Mouse (Mus musculus): ENCODE data around the gene Mansc1. TPM values are rescaled to one million over a fixed set of nuclear protein-coding genes. Genes with fewer than 3 reads are reported as not detected.
A peak's percentile ranks its signal among the peaks of the same experiment; 100 is the strongest.

Gene Mansc1
- polyA plus RNA-seq, 1 experiment from 2014 or later, result 0.87 TPM

DNA sequence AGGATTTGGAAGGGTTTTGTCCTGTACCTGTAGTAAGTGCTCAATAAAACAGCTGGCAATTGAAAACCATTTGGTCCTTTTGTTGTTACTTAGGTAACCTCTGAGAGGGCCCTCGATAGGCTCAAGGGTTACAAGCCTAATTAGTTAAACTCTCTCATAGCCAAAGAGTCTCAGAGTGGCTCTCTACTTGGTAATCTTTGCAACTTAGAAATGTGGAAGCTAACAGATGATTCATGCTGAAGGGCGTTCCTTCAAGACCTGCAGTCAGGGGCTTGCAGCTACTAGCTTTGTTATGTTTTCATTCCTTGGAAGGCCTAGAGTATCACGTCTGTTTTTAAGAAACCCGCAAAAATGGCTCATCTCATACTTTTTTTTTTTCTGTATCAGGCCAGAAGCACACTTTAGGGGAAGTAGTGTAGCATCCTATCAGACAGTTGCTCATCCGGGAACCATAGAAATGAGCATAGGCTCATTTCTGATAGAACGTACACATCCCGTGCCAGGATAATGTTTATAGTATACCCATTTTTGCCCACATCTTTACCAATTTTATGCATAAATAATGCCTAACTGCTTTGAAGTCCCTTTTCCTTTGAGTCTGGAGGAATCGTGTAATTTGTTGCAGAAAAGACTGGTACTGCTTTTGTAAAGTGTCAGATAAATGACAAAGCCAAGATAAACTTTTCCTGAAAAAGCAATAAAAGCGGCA, 9.6 kb upstream of the Mansc1 start:
- Histone ChIP-seq H3K9ac (ENCODE audit: low read length) (peak overlapping the region; percentile 89; the same call in 1 of the 2 replicates), H3K4me3 (ENCODE audit: low read depth, low read length) (peak overlapping the region; percentile 83), H3K4me1 (ENCODE audit: control insufficient read depth, insufficient read depth, low read length) (peaks cover 2% of the 10 kb centered on the region; the same call in 1 of the 2 replicates), H3K9me3 (ENCODE audit: control insufficient read depth, low read length) (no peaks in the 10 kb centered on the region), H3K36me3 (ENCODE audit: control insufficient read depth, insufficient read depth, low read length) (no peaks in the 10 kb centered on the region), H3K27me3 (ENCODE audit: control insufficient read depth, insufficient read depth, low read length) (no peaks in the 10 kb centered on the region), H3K4me2 (peak overlapping the region; percentile 78), H3K27ac (ENCODE audit: low read depth, low read length) (no peak overlapping the region)
- ATAC-seq (ENCODE audit: low FRiP score) (no peak), DNase-seq (ENCODE audit: low spot score, missing footprints) (no peak)
- 80% methylated on average over 9 of the region's 9 CpGs for WGBS

DNA sequence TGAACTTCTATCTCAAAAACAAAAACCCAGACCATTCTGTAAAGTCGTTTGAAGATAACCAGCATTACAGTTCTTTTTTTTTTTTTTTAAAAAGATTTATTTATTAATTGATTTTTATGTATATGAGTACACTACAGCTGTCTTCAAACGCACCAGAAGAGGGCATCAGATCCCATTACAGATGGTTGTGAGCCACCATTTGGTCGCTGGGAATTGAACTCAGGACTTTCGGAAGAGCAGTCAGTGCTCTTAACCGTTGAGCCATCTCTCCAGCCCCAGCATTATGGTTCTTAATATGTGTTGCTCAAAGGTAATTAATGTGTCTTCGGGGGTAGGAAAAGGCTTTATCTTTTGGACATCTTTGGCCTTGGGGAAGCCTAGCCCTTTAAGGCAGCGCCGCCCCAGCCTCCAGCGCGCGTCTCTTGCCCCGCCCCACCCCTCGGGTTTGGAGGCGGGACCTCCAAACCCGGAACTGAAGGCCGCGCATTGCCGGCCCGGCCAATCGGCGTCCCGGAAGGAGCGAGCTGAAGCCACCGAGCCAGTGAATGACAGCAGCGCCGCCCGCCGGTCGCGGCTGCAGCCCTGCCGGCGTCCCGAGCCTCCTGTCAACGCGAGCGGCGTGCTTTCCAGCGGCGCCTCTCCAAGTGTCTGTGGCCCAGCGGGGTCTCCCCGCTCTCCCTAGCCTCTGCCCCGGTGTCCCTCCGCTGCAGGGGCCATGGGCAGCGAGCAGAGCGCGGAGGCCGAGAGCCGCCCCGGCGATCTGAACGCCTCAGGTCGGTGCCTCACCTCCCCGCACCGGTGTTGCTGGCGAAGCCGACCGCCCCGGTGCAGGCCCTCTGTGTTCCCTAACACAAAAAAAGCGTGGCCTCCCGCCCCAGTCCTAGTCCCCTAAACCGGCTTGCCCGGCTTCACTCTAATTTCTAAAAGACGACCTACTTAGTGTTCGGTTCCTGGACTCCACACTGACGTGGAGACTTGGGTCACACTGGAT, 8.5 kb upstream of the Mansc1 start:
- Histone ChIP-seq H3K4me1 (ENCODE audit: control insufficient read depth, insufficient read depth, low read length) (peaks cover 2% of the 10 kb centered on the region; the same call in 1 of the 2 replicates), H3K4me2 (peak overlapping the region; percentile 78), H3K36me3 (ENCODE audit: control insufficient read depth, insufficient read depth, low read length) (no peaks in the 10 kb centered on the region), H3K9ac (ENCODE audit: low read length) (peak overlapping the region; percentile 89), H3K27me3 (ENCODE audit: control insufficient read depth, insufficient read depth, low read length) (no peaks in the 10 kb centered on the region), H3K9me3 (ENCODE audit: control insufficient read depth, low read length) (no peaks in the 10 kb centered on the region), H3K4me3 (ENCODE audit: low read depth, low read length) (peak overlapping the region; percentile 83), H3K27ac (ENCODE audit: low read depth, low read length) (peak overlapping the region; percentile 41; the same call in 1 of the 2 replicates)
- peak; percentile 98 for DNase-seq (ENCODE audit: low spot score, missing footprints)
- 1% methylated on average over 63 of the region's 65 CpGs for WGBS
- ATAC-seq (ENCODE audit: low FRiP score), result peak; percentile 99

DNA sequence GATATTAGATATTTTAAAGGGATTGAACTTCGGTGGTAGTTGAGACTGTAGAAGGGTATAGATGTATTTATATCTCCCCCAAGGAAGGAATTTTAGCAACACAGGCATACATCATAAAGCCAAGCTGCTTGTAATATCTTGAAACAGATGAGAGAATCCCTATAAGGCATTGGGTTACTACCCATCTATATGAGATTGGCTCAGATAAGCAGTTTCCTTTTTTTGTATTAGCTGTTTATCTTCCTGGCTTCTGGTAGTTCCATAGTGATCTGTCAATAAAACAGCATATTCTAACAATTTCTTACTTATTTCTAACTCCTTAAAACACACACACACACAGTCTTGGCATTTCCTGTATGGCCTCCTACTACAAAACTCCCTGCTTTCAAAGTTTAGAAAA, 7.6 kb upstream of the Mansc1 start:
- no peak for ATAC-seq (ENCODE audit: low FRiP score)
- Histone ChIP-seq H3K4me3 (ENCODE audit: low read depth, low read length) (no peak overlapping the region), H3K36me3 (ENCODE audit: control insufficient read depth, insufficient read depth, low read length) (no peaks in the 10 kb centered on the region), H3K27ac (ENCODE audit: low read depth, low read length) (no peak overlapping the region), H3K27me3 (ENCODE audit: control insufficient read depth, insufficient read depth, low read length) (no peaks in the 10 kb centered on the region), H3K9ac (ENCODE audit: low read length) (no peak overlapping the region), H3K4me1 (ENCODE audit: control insufficient read depth, insufficient read depth, low read length) (peaks cover 2% of the 10 kb centered on the region; the same call in 1 of the 2 replicates), H3K4me2 (no peak overlapping the region), H3K9me3 (ENCODE audit: control insufficient read depth, low read length) (no peaks in the 10 kb centered on the region)
- peak; percentile 4 for DNase-seq (ENCODE audit: low spot score, missing footprints)
- WGBS, result 93% methylated on average over 1 of the region's 1 CpGs

- Histone ChIP-seq H3K27me3 (ENCODE audit: control insufficient read depth, insufficient read depth, low read length) (no peaks in the 10 kb centered on the region), H3K4me2 (no peak within 1 kb of the TSS), H3K9me3 (ENCODE audit: control insufficient read depth, low read length) (no peaks in the 10 kb centered on the region), H3K4me1 (ENCODE audit: control insufficient read depth, insufficient read depth, low read length) (peaks cover 2% of the 10 kb centered on the region; the same call in 1 of the 2 replicates), H3K4me3 (ENCODE audit: low read depth, low read length) (no peak within 1 kb of the TSS), H3K9ac (ENCODE audit: low read length) (no peak within 1 kb of the TSS), H3K36me3 (ENCODE audit: control insufficient read depth, insufficient read depth, low read length) (no peaks in the 10 kb centered on the region), H3K27ac (ENCODE audit: low read depth, low read length) (no peak within 1 kb of the TSS)
- peak; percentile 10 for DNase-seq (ENCODE audit: low spot score, missing footprints)
- ATAC-seq (ENCODE audit: low FRiP score), result no peak
- 87% methylated on average over 3 of the region's 3 CpGs for WGBS
Observed at GRCm38 (mm10) chr6:134639210-134639609, 6.9 kb upstream of the Mansc1 start, which contains the start of gene Borcs5. Gene Borcs5 (plus strand): TSS chr6:134639510.

- H3K27me3 ChIP-seq (ENCODE audit: control insufficient read depth, insufficient read depth, low read length), result peaks cover 8% of the 10 kb centered on the region
- no peaks in the 10 kb centered on the region for H3K9me3 ChIP-seq (ENCODE audit: control insufficient read depth, low read length)
- H3K36me3 ChIP-seq (ENCODE audit: control insufficient read depth, insufficient read depth, low read length), result no peaks in the 10 kb centered on the region
- no peak overlapping the region for H3K9ac ChIP-seq (ENCODE audit: low read length)
- H3K4me2 ChIP-seq, result no peak overlapping the region
- DNase-seq (ENCODE audit: low spot score, missing footprints) (peak; percentile 23), ATAC-seq (ENCODE audit: low FRiP score) (no peak)
- no peak overlapping the region for H3K4me3 ChIP-seq (ENCODE audit: low read depth, low read length)
- peaks cover 1% of the 10 kb centered on the region for H3K4me1 ChIP-seq (ENCODE audit: control insufficient read depth, insufficient read depth, low read length)
- 51% methylated on average over 4 of the region's 4 CpGs for WGBS
- H3K27ac ChIP-seq (ENCODE audit: low read depth, low read length), result no peak overlapping the region
Observed at GRCm38 (mm10) chr6:134636476-134636875, 4.2 kb upstream of the Mansc1 start.

- DNase-seq (ENCODE audit: low spot score, missing footprints) (peak; percentile 83), ATAC-seq (ENCODE audit: low FRiP score) (no peak)
- Histone ChIP-seq H3K4me1 (ENCODE audit: control insufficient read depth, insufficient read depth, low read length) (no peaks in the 10 kb centered on the region; the same call in none of the 2 replicates), H3K36me3 (ENCODE audit: control insufficient read depth, insufficient read depth, low read length) (no peaks in the 10 kb centered on the region), H3K9me3 (ENCODE audit: control insufficient read depth, low read length) (no peaks in the 10 kb centered on the region), H3K27ac (ENCODE audit: low read depth, low read length) (no peak overlapping the region), H3K4me2 (no peak overlapping the region), H3K9ac (ENCODE audit: low read length) (no peak overlapping the region), H3K4me3 (ENCODE audit: low read depth, low read length) (no peak overlapping the region), H3K27me3 (ENCODE audit: control insufficient read depth, insufficient read depth, low read length) (peaks cover 8% of the 10 kb centered on the region)
- 93% methylated on average over 8 of the region's 8 CpGs for WGBS
Observed at GRCm38 (mm10) chr6:134633553-134633952, 1.3 kb upstream of the Mansc1 start.

- H3K4me1 ChIP-seq (ENCODE audit: control insufficient read depth, insufficient read depth, low read length), result no peaks in the 10 kb centered on the region; the same call in none of the 2 replicates
- peaks cover 8% of the 10 kb centered on the region for H3K27me3 ChIP-seq (ENCODE audit: control insufficient read depth, insufficient read depth, low read length)
- WGBS, result 52% methylated on average over 5 of the region's 5 CpGs
- no peaks in the 10 kb centered on the region for H3K9me3 ChIP-seq (ENCODE audit: control insufficient read depth, low read length)
- no peak overlapping the region; the same call in 1 of the 2 replicates for H3K9ac ChIP-seq (ENCODE audit: low read length)
- peak overlapping the region; percentile 49; the same call in 1 of the 2 replicates for H3K4me3 ChIP-seq (ENCODE audit: low read depth, low read length)
- ATAC-seq (ENCODE audit: low FRiP score) (no peak), DNase-seq (ENCODE audit: low spot score, missing footprints) (no peak)
- no peak overlapping the region for H3K27ac ChIP-seq (ENCODE audit: low read depth, low read length)
- peak overlapping the region; percentile 88 for H3K4me2 ChIP-seq
- H3K36me3 ChIP-seq (ENCODE audit: control insufficient read depth, insufficient read depth, low read length), result no peaks in the 10 kb centered on the region
Observed at GRCm38 (mm10) chr6:134632756-134633155, 468 bp upstream of the Mansc1 start.

DNA sequence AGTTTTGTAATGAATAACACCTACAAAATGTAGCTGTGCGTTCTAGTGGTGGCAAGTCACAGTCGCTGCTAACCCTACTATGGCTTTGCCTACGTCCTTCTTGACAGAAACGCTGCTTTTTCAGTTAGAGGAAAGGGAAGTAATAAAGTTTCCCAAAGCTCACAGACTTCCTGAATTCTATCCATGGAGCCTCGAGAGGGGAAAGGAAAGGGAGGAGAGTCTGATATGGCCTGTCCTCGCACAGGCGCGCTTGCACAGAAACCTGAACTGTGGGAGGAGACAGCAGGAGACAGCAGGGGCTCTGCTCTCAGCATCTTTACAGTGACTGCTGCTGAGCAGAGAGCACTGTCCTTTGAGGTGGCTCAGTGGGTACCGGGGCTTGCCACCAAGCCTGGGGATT, 1.8 kb downstream of the Mansc1 start:
- Histone ChIP-seq H3K9me3 (ENCODE audit: control insufficient read depth, low read length) (no peaks in the 10 kb centered on the region), H3K4me1 (ENCODE audit: control insufficient read depth, insufficient read depth, low read length) (no peaks in the 10 kb centered on the region; the same call in none of the 2 replicates), H3K4me3 (ENCODE audit: low read depth, low read length) (no peak overlapping the region), H3K4me2 (no peak overlapping the region), H3K27me3 (ENCODE audit: control insufficient read depth, insufficient read depth, low read length) (peaks cover 8% of the 10 kb centered on the region), H3K36me3 (ENCODE audit: control insufficient read depth, insufficient read depth, low read length) (no peaks in the 10 kb centered on the region), H3K27ac (ENCODE audit: low read depth, low read length) (no peak overlapping the region), H3K9ac (ENCODE audit: low read length) (no peak overlapping the region)
- DNase-seq (ENCODE audit: low spot score, missing footprints), result peak; percentile 79
- 81% methylated on average over 9 of the region's 9 CpGs for WGBS
- ATAC-seq (ENCODE audit: low FRiP score), result no peak

Data from midbrain, embryonic 11.5 days (tissue).